Comparison of ENCODE assay signal across 8 mouse cellular contexts in genomic region chr2:24367895-24368261, GRCm38 (mm10). TPM values are rescaled to one million over a fixed set of nuclear protein-coding genes. Genes with fewer than 3 reads are reported as not detected.
DNase-seq lines count a peak whose midpoint lies in the region; ATAC-seq and TF ChIP-seq lines count a peak whose summit lies in the region.

No protein-coding gene starts in this region.

- no peaks in the 10 kb centered on the region for H3K4me1 ChIP-seq in lung, embryonic 14.5 days (ENCODE audit: insufficient read depth)
- H3K4me1 ChIP-seq in forebrain, embryonic 11.5 days (replicated peaks; ENCODE audit: control insufficient read depth, insufficient read depth, low read length), result no peaks in the 10 kb centered on the region
- no peaks in the 10 kb centered on the region for H3K4me1 ChIP-seq in limb, embryonic 11.5 days (ENCODE audit: control insufficient read depth, insufficient read depth, low read length)
- H3K4me1 ChIP-seq in neural tube, embryonic 13.5 days (replicated peaks), result peaks cover 5% of the 10 kb centered on the region; the same call in 1 of the 2 replicates

- peak overlapping the region; percentile 66 for H3K4me2 ChIP-seq in lung, embryonic 14.5 days
- H3K4me2 ChIP-seq in forebrain, embryonic 11.5 days (ENCODE audit: low read depth, low read length, severe bottlenecking), result peak overlapping the region; percentile 78
- peak overlapping the region; percentile 53; the same call in 1 of the 2 replicates for H3K4me2 ChIP-seq in limb, embryonic 11.5 days (ENCODE audit: low read depth, severe bottlenecking)
- H3K4me2 ChIP-seq in neural tube, embryonic 13.5 days, result peak overlapping the region; percentile 67

- no peak for ATAC-seq in lung, embryonic 14.5 days (ENCODE audit: insufficient read depth)
- no peak for ATAC-seq in forebrain, embryonic 11.5 days (replicated peaks; ENCODE audit: low FRiP score)
- ATAC-seq in limb, embryonic 11.5 days (ENCODE audit: insufficient number of reproducible peaks, low FRiP score, low TSS enrichment, low read depth), result no peak
- peak; percentile 44; the same call in 1 of the 2 replicates for ATAC-seq in neural tube, embryonic 13.5 days (ENCODE audit: low read depth)

- H3K4me3 ChIP-seq in lung, embryonic 14.5 days (ENCODE audit: low read depth, low read length), result peak overlapping the region; percentile 29
- no peak overlapping the region; the same call in 1 of the 2 replicates for H3K4me3 ChIP-seq in forebrain, embryonic 11.5 days (ENCODE audit: low read depth, low read length)
- H3K4me3 ChIP-seq in limb, embryonic 11.5 days (ENCODE audit: low read depth, low read length), result no peak overlapping the region
- peak overlapping the region; percentile 42 for H3K4me3 ChIP-seq in neural tube, embryonic 13.5 days

- no peak for TF ChIP-seq CTCF in lung, embryonic 14.5 days (IDR thresholded peaks at IDR 0.05; ENCODE audit: low read depth)

- H3K9me3 ChIP-seq in lung, embryonic 14.5 days (ENCODE audit: low read depth, low read length), result no peaks in the 10 kb centered on the region
- H3K9me3 ChIP-seq in forebrain, embryonic 11.5 days (ENCODE audit: control insufficient read depth, low read length), result no peaks in the 10 kb centered on the region
- no peaks in the 10 kb centered on the region for H3K9me3 ChIP-seq in limb, embryonic 11.5 days (ENCODE audit: control insufficient read depth, low read length)
- no peaks in the 10 kb centered on the region for H3K9me3 ChIP-seq in neural tube, embryonic 13.5 days

- 57% methylated on average over 4 of the region's 4 CpGs for WGBS in lung, embryonic 14.5 days
- WGBS in forebrain, embryonic 11.5 days, result 76% methylated on average over 4 of the region's 4 CpGs
- 64% methylated on average over 4 of the region's 4 CpGs for WGBS in limb, embryonic 11.5 days
- WGBS in neural tube, embryonic 13.5 days, result 76% methylated on average over 4 of the region's 4 CpGs

- no peaks in the 10 kb centered on the region for H3K27me3 ChIP-seq in lung, embryonic 14.5 days (ENCODE audit: insufficient read depth, low read length)
- H3K27me3 ChIP-seq in forebrain, embryonic 11.5 days (ENCODE audit: control insufficient read depth, insufficient read depth, low read length), result peaks cover 3% of the 10 kb centered on the region; the same call in 1 of the 2 replicates
- peaks cover 5% of the 10 kb centered on the region; the same call in 1 of the 2 replicates for H3K27me3 ChIP-seq in limb, embryonic 11.5 days (ENCODE audit: control insufficient read depth, insufficient read depth, low read length)
- H3K27me3 ChIP-seq in neural tube, embryonic 13.5 days, result peaks cover 22% of the 10 kb centered on the region

- H3K9ac ChIP-seq in lung, embryonic 14.5 days, result peak overlapping the region; percentile 17; the same call in 1 of the 2 replicates
- H3K9ac ChIP-seq in forebrain, embryonic 11.5 days (ENCODE audit: low read length), result no peak overlapping the region
- H3K9ac ChIP-seq in limb, embryonic 11.5 days (ENCODE audit: low read length), result peak overlapping the region; percentile 45; the same call in 1 of the 2 replicates
- peak overlapping the region; percentile 68 for H3K9ac ChIP-seq in neural tube, embryonic 13.5 days

- DNase-seq in lung, embryonic 14.5 days, result no peak
- DNase-seq in lung, postnatal 36 days, result no peak
- DNase-seq in forebrain, embryonic 11.5 days (ENCODE audit: low spot score), result no peak
- DNase-seq in limb, embryonic 11.5 days (ENCODE audit: low spot score), result peak; percentile 22
- DNase-seq in left cerebral cortex, adult 8-10 months (ENCODE audit: low spot score in 2 of 2), result no peak
- DNase-seq in frontal cortex, postnatal 14 days (ENCODE audit: low spot score in 2 of 2), result no peak
- no peak for DNase-seq in layer of hippocampus, postnatal 10 days (ENCODE audit: low spot score in 2 of 2)

- no peaks in the 10 kb centered on the region for H3K36me3 ChIP-seq in lung, embryonic 14.5 days (ENCODE audit: insufficient read depth)
- no peaks in the 10 kb centered on the region for H3K36me3 ChIP-seq in forebrain, embryonic 11.5 days (ENCODE audit: control insufficient read depth, insufficient read depth, low read length)
- H3K36me3 ChIP-seq in limb, embryonic 11.5 days (ENCODE audit: control insufficient read depth, insufficient read depth, low read length), result no peaks in the 10 kb centered on the region
- no peaks in the 10 kb centered on the region for H3K36me3 ChIP-seq in neural tube, embryonic 13.5 days

- no peak overlapping the region for H3K27ac ChIP-seq in lung, embryonic 14.5 days (ENCODE audit: low read depth)
- no peak overlapping the region for H3K27ac ChIP-seq in forebrain, embryonic 11.5 days (ENCODE audit: low read depth, low read length)
- no peak overlapping the region for H3K27ac ChIP-seq in limb, embryonic 11.5 days (replicated peaks; ENCODE audit: low read depth, low read length)
- H3K27ac ChIP-seq in neural tube, embryonic 13.5 days (replicated peaks), result no peak overlapping the region

RNA-seq across cellular contexts. Expression of gene Psd4, which starts 0.5 kb away (rescaled TPM):
- polyA plus RNA-seq in lung, embryonic 14.5 days (2014; fragmentation: Nextera tagmentation; extraction: Ambion mirVana), result 0.79 and 1.8 TPM in 2 replicates
- polyA plus RNA-seq in forebrain, embryonic 11.5 days (2014; fragmentation: Nextera tagmentation; extraction: Ambion mirVana), result 0.41 and 0.61 TPM in 2 replicates
- polyA plus RNA-seq in limb, embryonic 11.5 days (2014; fragmentation: Nextera tagmentation; extraction: Ambion mirVana), result 0.50 and 0.93 TPM in 2 replicates
- polyA plus RNA-seq in neural tube, embryonic 13.5 days (2015; fragmentation: Nextera tagmentation; extraction: Ambion mirVana), result 0.25 and 1.3 TPM in 2 replicates
- total RNA-seq in left cerebral cortex, adult 8-10 months (2022), result 1 to 10 TPM in 3 of 4 experiments, under 1 TPM in 1; 0.95 to 3.3 (median 1.8) TPM
- total RNA-seq in layer of hippocampus, postnatal 10 days (2021), result 1 to 10 TPM; 1.5 to 1.8 TPM

RNA-seq across cellular contexts. Expression of gene Il1rn, which starts 31.2 kb away (rescaled TPM):
- polyA plus RNA-seq in lung, embryonic 14.5 days (2014; fragmentation: Nextera tagmentation; extraction: Ambion mirVana), result 0.09 and 0.35 TPM in 2 replicates
- polyA plus RNA-seq in forebrain, embryonic 11.5 days (2014; fragmentation: Nextera tagmentation; extraction: Ambion mirVana), result not detected in 2 replicates
- 1.6 and 1.8 TPM in 2 replicates for polyA plus RNA-seq in limb, embryonic 11.5 days (2014; fragmentation: Nextera tagmentation; extraction: Ambion mirVana)
- 0.15 TPM in 2 replicates for polyA plus RNA-seq in neural tube, embryonic 13.5 days (2015; fragmentation: Nextera tagmentation; extraction: Ambion mirVana)
- total RNA-seq in left cerebral cortex, adult 8-10 months (2022), result not detected
- not detected for total RNA-seq in layer of hippocampus, postnatal 10 days (2021)

Comparison
In these comparisons a context has a peak if more than half of its experiments do, and no peak if none do; other contexts are left out.
1. H3K4me3 ChIP-seq: peak in lung, embryonic 14.5 days (single experiment) and neural tube, embryonic 13.5 days (single experiment); none in forebrain, embryonic 11.5 days (single experiment) and limb, embryonic 11.5 days (single experiment).
2. Peak in every context shown above with its lines, with median percentiles within 50 percentile points of each other: H3K4me2 ChIP-seq.